Mouse (Mus musculus): ENCODE measurements at regions not wholly inside any gene's neighbourhood (a gene's known extent, or its start where the extent isn't known, plus 50 kb on each side); places are given as distances from the start of the nearest gene placed in this dataset.

DNA sequence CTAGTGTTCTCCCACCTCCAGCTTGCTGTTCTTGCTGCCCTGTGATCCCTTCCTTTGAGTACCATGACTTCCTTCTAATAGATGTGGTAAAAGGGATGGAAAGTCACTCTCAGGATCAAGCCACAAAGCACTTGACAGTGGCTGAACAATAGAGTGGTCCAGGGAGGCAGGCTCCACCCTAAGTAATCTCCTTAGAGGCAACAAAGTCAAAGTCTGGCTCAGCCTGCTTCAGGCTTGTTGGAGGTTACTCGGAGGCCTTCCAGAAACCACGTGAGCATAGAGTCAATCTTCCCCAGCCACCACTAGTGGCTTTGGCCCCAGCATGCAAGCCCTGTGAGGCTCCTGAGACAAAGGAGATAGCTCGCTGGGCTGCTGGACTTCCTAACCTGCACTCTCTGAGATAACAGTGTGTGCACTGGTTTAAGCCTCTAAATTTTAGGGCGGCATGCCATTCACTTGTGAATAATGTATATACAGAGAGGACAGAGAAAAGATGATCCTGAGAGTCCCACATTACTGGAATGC, 137.0 kb upstream of the Rpl38 start:
- peaks cover 5% of the 10 kb centered on the region for H3K4me1 ChIP-seq
- H3K9me3 ChIP-seq = peaks cover 32% of the 10 kb centered on the region
- peaks cover 44% of the 10 kb centered on the region for H3K27me3 ChIP-seq (replicated peaks)
- H3K36me3 ChIP-seq (replicated peaks; ENCODE audit: low read length) = no peaks in the 10 kb centered on the region
- H3K4me3 ChIP-seq (replicated peaks) = no peak overlapping the region
- TF ChIP-seq FLI1 (IDR thresholded peaks at IDR 0.05; ENCODE audit: low read length) (no peak), GATA1 (IDR thresholded peaks at IDR 0.05; ENCODE audit: borderline replicate concordance, low read length) (no peak)

GRCm38 (mm10) chr11:114528937-114529772, 139.2 kb upstream of the Rpl38 start:
- no peaks in the 10 kb centered on the region for H3K36me3 ChIP-seq (replicated peaks; ENCODE audit: low read length)
- peaks cover 34% of the 10 kb centered on the region for H3K27me3 ChIP-seq (replicated peaks)
- peaks cover 5% of the 10 kb centered on the region for H3K4me1 ChIP-seq
- H3K4me3 ChIP-seq (replicated peaks) = no peak overlapping the region
- no peak for TF ChIP-seq GATA1 (IDR thresholded peaks at IDR 0.05; ENCODE audit: borderline replicate concordance, low read length)
- TF ChIP-seq FLI1 (IDR thresholded peaks at IDR 0.05; ENCODE audit: low read length) = no peak
- peaks cover 17% of the 10 kb centered on the region for H3K9me3 ChIP-seq

- peaks cover 43% of the 10 kb centered on the region for H3K27me3 ChIP-seq (replicated peaks)
- peaks cover 17% of the 10 kb centered on the region for H3K4me1 ChIP-seq
- TF ChIP-seq GATA1 (IDR thresholded peaks at IDR 0.05; ENCODE audit: borderline replicate concordance, low read length) = no peak
- no peak for TF ChIP-seq FLI1 (IDR thresholded peaks at IDR 0.05; ENCODE audit: low read length)
- no peaks in the 10 kb centered on the region for H3K36me3 ChIP-seq (replicated peaks; ENCODE audit: low read length)
- peak overlapping the region; percentile 13 for H3K4me3 ChIP-seq (replicated peaks)
- peaks cover 4% of the 10 kb centered on the region; the same call in 1 of the 2 replicates for H3K9me3 ChIP-seq
Observed at GRCm38 (mm10) chr11:114523444-114524238, 144.7 kb upstream of the Rpl38 start.

- H3K9me3 ChIP-seq = peaks cover 10% of the 10 kb centered on the region; the same call in 1 of the 2 replicates
- TF ChIP-seq FLI1 (IDR thresholded peaks at IDR 0.05; ENCODE audit: low read length) (no peak), GATA1 (IDR thresholded peaks at IDR 0.05; ENCODE audit: borderline replicate concordance, low read length) (no peak)
- H3K4me1 ChIP-seq = peaks cover 8% of the 10 kb centered on the region; the same call in 1 of the 2 replicates
- peaks cover 72% of the 10 kb centered on the region for H3K27me3 ChIP-seq (replicated peaks)
- no peaks in the 10 kb centered on the region for H3K36me3 ChIP-seq (replicated peaks; ENCODE audit: low read length)
- no peak overlapping the region for H3K4me3 ChIP-seq (replicated peaks)
Observed at GRCm38 (mm10) chr11:114515278-114515677, 153.0 kb upstream of the Rpl38 start.

GRCm38 (mm10) chr11:114514126-114514525, 154.2 kb upstream of the Rpl38 start:
- Histone ChIP-seq H3K4me1 (peaks cover 8% of the 10 kb centered on the region; the same call in 1 of the 2 replicates), H3K36me3 (replicated peaks; ENCODE audit: low read length) (no peaks in the 10 kb centered on the region), H3K27me3 (replicated peaks) (peaks cover 68% of the 10 kb centered on the region), H3K4me3 (replicated peaks) (no peak overlapping the region), H3K9me3 (peaks cover 17% of the 10 kb centered on the region)
- TF ChIP-seq GATA1 (IDR thresholded peaks at IDR 0.05; ENCODE audit: borderline replicate concordance, low read length) (no peak), FLI1 (IDR thresholded peaks at IDR 0.05; ENCODE audit: low read length) (no peak)

DNA sequence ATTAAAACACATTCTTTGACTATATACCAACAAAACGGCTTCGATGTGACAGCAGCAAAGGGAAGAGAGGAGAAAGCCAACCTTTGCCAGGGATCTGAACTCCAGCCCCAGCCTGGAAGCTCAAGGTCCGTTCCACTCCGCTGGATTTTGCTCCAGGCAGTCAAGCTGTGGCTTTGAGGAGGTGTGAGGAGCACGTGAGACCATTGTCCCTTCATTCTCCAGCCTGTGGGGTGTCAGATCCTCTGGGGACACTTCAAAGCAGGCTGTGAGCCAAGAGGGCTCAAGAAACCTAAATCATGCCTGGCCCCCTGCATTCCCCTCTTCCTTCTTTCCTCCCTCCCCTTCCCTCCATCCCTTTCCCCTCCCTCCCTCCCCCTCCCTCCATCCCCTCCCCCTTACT, 154.9 kb upstream of the Rpl38 start:
- Histone ChIP-seq H3K9me3 (peaks cover 24% of the 10 kb centered on the region), H3K4me1 (peaks cover 8% of the 10 kb centered on the region; the same call in 1 of the 2 replicates), H3K4me3 (replicated peaks) (no peak overlapping the region), H3K36me3 (replicated peaks; ENCODE audit: low read length) (no peaks in the 10 kb centered on the region), H3K27me3 (replicated peaks) (peaks cover 66% of the 10 kb centered on the region)
- TF ChIP-seq FLI1 (IDR thresholded peaks at IDR 0.05; ENCODE audit: low read length) (no peak), GATA1 (IDR thresholded peaks at IDR 0.05; ENCODE audit: borderline replicate concordance, low read length) (no peak)

DNA sequence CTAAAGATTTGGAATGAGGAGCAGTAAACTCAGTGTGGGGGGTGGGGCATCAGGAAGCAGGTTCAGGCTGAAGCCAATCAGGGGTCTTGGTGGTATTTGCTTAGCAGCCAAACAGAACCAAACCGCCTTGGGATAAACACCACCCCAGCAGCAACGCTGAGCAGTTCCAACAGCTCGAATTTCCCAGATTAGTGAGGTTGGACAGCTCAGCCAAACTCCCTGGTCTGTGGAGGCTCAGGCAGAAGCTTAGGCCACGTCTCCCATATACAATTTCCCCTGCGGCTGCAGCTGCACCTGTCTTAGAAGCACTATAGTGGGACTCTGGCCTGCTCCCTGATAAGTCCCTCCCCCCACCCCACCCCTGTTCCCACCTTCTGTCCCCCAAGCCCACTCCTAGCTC, 156.3 kb upstream of the Rpl38 start:
- Histone ChIP-seq H3K4me1 (peaks cover 8% of the 10 kb centered on the region; the same call in 1 of the 2 replicates), H3K9me3 (peaks cover 28% of the 10 kb centered on the region), H3K36me3 (replicated peaks; ENCODE audit: low read length) (no peaks in the 10 kb centered on the region), H3K4me3 (replicated peaks) (no peak overlapping the region), H3K27me3 (replicated peaks) (peaks cover 69% of the 10 kb centered on the region)
- TF ChIP-seq FLI1 (IDR thresholded peaks at IDR 0.05; ENCODE audit: low read length) = no peak
- TF ChIP-seq GATA1 (IDR thresholded peaks at IDR 0.05; ENCODE audit: borderline replicate concordance, low read length) = no peak

- no peaks in the 10 kb centered on the region for H3K36me3 ChIP-seq (replicated peaks; ENCODE audit: low read length)
- peaks cover 38% of the 10 kb centered on the region for H3K9me3 ChIP-seq
- TF ChIP-seq GATA1 (IDR thresholded peaks at IDR 0.05; ENCODE audit: borderline replicate concordance, low read length) (no peak), FLI1 (IDR thresholded peaks at IDR 0.05; ENCODE audit: low read length) (no peak)
- H3K27me3 ChIP-seq (replicated peaks) = peaks cover 74% of the 10 kb centered on the region
- peaks cover 23% of the 10 kb centered on the region for H3K4me1 ChIP-seq
- H3K4me3 ChIP-seq (replicated peaks) = no peak overlapping the region
Observed at GRCm38 (mm10) chr11:114502562-114502961, 165.8 kb upstream of the Rpl38 start.

DNA sequence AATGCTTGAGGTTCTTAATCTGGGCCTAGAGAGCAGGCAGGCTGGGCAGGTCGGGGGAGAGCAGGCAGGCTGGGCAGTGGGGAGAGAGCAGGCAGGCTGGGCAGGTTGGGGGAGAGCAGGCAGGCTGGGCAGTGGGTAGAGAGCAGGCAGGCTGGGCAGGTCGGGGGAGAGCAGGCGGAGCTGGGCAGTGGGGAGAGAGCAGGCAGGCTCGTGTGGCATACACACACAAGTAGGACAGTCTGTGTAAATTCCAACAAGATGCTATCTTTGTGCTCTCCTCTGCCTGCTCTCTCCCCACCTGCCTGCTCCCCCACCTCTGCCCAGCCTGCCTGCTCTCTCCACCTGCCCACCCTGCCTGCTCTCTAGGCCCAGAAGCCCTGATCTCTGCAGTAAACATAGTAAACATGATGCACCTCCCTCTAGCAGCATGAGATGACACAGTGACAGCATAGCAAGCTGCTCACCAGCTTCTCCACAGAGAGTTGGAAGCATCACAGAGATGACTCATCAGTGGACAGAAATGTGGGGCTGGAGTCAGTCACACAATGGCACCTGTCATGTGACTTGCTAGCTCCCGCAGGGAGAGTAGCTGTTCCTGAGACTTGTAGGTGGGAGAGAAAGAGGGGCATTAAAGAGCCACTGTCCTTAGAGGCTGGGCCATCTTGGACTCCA, 166.3 kb upstream of the Rpl38 start:
- H3K4me1 ChIP-seq = peaks cover 23% of the 10 kb centered on the region
- H3K36me3 ChIP-seq (replicated peaks; ENCODE audit: low read length) = no peaks in the 10 kb centered on the region
- peaks cover 37% of the 10 kb centered on the region for H3K9me3 ChIP-seq
- H3K27me3 ChIP-seq (replicated peaks) = peaks cover 71% of the 10 kb centered on the region
- H3K4me3 ChIP-seq (replicated peaks) = peak overlapping the region; percentile 20
- TF ChIP-seq GATA1 (IDR thresholded peaks at IDR 0.05; ENCODE audit: borderline replicate concordance, low read length) = no peak
- no peak for TF ChIP-seq FLI1 (IDR thresholded peaks at IDR 0.05; ENCODE audit: low read length)
